Mouse (Mus musculus) forebrain, embryonic 15.5 days (tissue): Measurements from ENCODE around the gene Zwilch. TPM values are rescaled to one million over a fixed set of nuclear protein-coding genes. Genes with fewer than 3 reads are reported as not detected.
A peak's percentile ranks its signal among the peaks of the same experiment; 100 is the strongest.
"Not testable (repeated sequence)": the region's sequence is repeated elsewhere in the genome, so short reads cannot be mapped to it uniquely, and the experiment has no call there.

Experiments
- ATAC-seq: fragments of 200-750 bp; cut with Nextera tagmentation; replicated peaks from 2 replicates; pipeline ENCODE4 v1.8.0; 2017; ENCODE audit warnings: mild to moderate bottlenecking, moderate TSS enrichment, moderate library complexity
- H3K27ac ChIP-seq: fragments of 300-500 bp; sonication (generic); replicated peaks from 2 replicates; pipeline ENCODE4 v1.5.1; 2015; ENCODE audit warnings: mild to moderate bottlenecking, inconsistent platforms
- H3K27me3 ChIP-seq: fragments of 300-500 bp; sonication (generic); 2 replicates; pipeline ENCODE4 v1.6.1; 2015; ENCODE audit warnings: inconsistent platforms
- H3K36me3 ChIP-seq: fragments of 300-500 bp; sonication (generic); 2 replicates; pipeline ENCODE4 v1.6.1; 2015; ENCODE audit warnings: mild to moderate bottlenecking, inconsistent platforms
- H3K4me1 ChIP-seq: fragments of 300-500 bp; sonication (generic); 2 replicates; pipeline ENCODE4 v1.6.1; 2015; ENCODE audit warnings: inconsistent platforms
- H3K4me2 ChIP-seq: fragments of 300-500 bp; sonication (generic); replicated peaks from 2 replicates; pipeline ENCODE4 v1.6.1; 2015; ENCODE audit warnings: mild to moderate bottlenecking, inconsistent platforms
- H3K4me3 ChIP-seq: fragments of 300-500 bp; sonication (generic); 2 replicates; pipeline ENCODE4 v1.5.1; 2015; ENCODE audit warnings: mild to moderate bottlenecking, inconsistent platforms
- H3K9ac ChIP-seq: fragments of 300-500 bp; sonication (generic); replicated peaks from 2 replicates; pipeline ENCODE4 v1.6.1; 2015; ENCODE audit warnings: mild to moderate bottlenecking, inconsistent platforms
- H3K9me3 ChIP-seq: fragments of 300-500 bp; sonication (generic); 2 replicates; pipeline ENCODE4 v1.6.1; 2016; ENCODE audit warnings: inconsistent platforms
- WGBS: fragments of 180-500 bp; shearing (Covaris S2); methylation state at CpG from one replicate; pipeline ENCODE4 v1.1.7; 2015; ENCODE audit warnings: mixed read lengths; 5-methylcytosine and 5-hydroxymethylcytosine counted together
- polyA plus RNA-seq: library from polyadenylated mRNA; unstranded; fragments of >200 nt; fragmentation: Nextera tagmentation; extraction: Ambion mirVana; gene quantifications from 2 replicates; pipeline ENCODE4 v1.2.1, GENCODE M21; 2015

Zwilch gene
- polyA plus RNA-seq, 1 experiment from 2014 or later, result 8.8 TPM

DNA sequence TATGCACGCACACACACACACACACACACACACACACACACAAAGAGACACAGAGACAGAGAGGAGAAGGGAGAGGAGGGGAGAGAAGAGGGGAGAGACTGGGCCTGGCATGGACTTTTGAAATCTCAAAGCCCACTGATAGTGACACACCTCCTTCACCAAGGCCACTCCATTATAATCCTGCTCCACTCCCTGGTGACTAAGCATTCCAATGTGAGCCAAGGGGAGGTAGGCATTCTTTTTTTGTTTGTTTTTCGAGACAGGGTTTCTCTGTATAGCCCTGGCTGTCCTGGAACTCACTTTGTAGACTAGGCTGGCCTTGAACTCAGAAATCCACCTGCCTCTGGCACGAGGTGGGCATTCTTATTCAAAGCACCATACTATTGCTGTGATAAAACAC, 48.1 kb downstream of the Zwilch start:
- H3K9ac ChIP-seq, H3K4me1 ChIP-seq, ATAC-seq, H3K4me2 ChIP-seq, H3K27me3 ChIP-seq, H3K9me3 ChIP-seq, H3K36me3 ChIP-seq, H3K4me3 ChIP-seq, H3K27ac ChIP-seq: not testable (repeated sequence)
- WGBS, result 56% methylated on average over 3 of the region's 3 CpGs

DNA sequence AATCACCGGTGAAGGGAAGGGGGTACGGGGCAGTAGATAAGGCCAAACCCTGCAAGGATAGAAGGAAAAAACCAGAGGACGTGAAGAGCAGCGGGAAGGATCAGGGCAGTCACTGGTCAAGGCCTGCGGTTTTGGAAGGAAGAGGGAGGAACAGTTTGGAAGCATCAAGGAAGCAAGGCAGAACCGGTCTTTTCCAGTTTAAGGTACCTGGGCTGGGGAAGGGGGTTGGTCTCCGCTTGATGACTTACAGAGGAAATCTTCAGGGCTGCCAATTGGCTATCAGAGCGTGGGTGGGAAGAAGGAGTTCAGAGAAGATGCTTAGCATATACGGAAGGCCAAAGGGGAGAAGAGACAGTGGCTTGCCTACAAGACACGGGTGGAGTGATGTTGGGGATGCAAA, 50.3 kb downstream of the Zwilch start:
- Histone ChIP-seq H3K4me1 (no peaks in the 10 kb centered on the region), H3K4me3 (no peak overlapping the region), H3K27me3 (no peaks in the 10 kb centered on the region), H3K36me3 (no peaks in the 10 kb centered on the region), H3K27ac (no peak overlapping the region), H3K9me3 (no peaks in the 10 kb centered on the region), H3K9ac (no peak overlapping the region), H3K4me2 (no peak overlapping the region)
- 91% methylated on average over 10 of the region's 10 CpGs for WGBS
- no peak for ATAC-seq

DNA sequence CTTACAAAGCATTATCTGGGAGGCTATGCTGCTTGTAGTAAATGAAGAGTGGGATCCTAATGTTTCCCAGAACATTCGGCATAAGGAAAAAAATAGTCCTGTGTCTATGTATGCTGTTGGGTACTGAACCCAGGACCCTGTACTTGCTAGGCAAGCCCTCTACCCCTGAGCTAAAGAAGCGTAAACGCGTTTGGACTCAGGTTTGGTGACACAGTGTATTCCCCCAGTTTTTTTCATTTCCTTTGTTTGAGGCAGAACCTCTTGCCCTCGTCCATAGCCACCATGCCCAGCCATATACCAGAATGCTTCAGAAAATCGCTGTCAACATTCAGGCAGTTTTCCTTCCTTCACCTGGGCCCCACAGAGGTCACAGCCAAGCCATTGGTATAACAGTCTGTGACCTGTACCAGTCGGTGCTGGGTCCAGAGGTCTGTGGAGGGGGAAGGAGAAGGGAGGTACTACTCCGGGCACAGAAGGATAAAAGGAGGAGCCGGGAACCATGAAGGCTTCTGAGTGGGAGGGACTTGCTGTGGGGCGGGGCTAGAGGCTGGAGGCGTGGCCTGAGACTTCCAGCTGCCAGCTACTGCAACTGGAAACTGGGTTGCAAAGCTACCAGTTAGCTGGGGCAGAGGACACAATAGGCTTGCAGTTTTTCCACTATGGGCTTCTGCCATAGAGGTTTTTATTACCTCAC, 52.2 kb downstream of the Zwilch start:
- no peak overlapping the region for H3K27ac ChIP-seq
- 46% methylated on average over 11 of the region's 11 CpGs for WGBS
- H3K9ac ChIP-seq, result no peak overlapping the region
- H3K4me2 ChIP-seq, result no peak overlapping the region
- H3K27me3 ChIP-seq, result no peaks in the 10 kb centered on the region
- no peaks in the 10 kb centered on the region for H3K4me1 ChIP-seq
- H3K36me3 ChIP-seq, result no peaks in the 10 kb centered on the region
- no peaks in the 10 kb centered on the region for H3K9me3 ChIP-seq
- H3K4me3 ChIP-seq, result no peak overlapping the region
- ATAC-seq, result no peak

DNA sequence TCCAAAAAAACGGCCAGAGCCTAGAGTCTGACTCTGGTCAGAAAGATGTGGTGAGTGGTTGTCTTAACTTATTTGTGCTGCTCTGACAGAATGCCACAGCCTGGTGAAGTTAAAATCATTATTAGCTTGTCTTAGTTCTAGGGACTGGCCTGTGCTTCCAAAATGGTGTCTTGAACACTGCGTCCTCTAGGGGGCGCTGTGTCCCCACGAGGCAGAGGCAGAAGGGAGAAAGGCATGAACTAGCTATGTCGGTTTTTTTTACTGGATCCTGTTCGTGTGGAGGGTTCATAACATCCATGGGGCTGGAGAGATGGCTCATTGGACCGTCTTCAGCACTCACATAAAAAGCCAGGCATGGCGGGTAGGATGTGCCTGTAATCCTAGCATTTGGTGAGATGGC, 53.0 kb downstream of the Zwilch start:
- WGBS, result 31% methylated on average over 8 of the region's 8 CpGs
- Histone ChIP-seq H3K36me3 (no peaks in the 10 kb centered on the region), H3K9me3 (no peaks in the 10 kb centered on the region), H3K4me1 (no peaks in the 10 kb centered on the region), H3K4me3 (no peak overlapping the region), H3K27me3 (no peaks in the 10 kb centered on the region), H3K27ac (no peak overlapping the region), H3K4me2 (no peak overlapping the region), H3K9ac (no peak overlapping the region)
- no peak for ATAC-seq

DNA sequence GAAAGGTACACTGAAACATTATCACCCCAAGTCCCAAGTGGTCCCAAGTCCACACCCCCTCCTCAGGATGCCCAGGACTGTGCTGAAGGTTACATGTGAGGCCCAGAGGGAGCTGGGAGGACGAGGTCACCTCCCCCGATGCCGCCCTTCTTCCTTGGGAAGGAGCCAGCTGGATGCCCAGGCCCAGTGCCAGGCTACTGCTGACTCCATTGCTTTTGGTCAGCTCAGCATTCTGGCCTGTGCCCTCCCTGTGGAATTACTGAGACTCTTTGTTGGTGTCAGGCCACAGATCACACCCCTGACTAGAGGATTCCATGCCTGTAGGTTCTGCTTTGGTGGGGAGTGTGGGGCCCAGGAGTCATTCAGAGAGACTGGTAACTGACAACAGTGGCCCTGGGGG, 56.0 kb downstream of the Zwilch start, which contains the start of gene Lctl:
TSS of gene Lctl (plus strand) at position 272 of the 400 bp plus-strand sequence.
- Histone ChIP-seq H3K4me3 (no peak within 1 kb of the TSS), H3K4me2 (no peak within 1 kb of the TSS), H3K9ac (no peak within 1 kb of the TSS), H3K36me3 (no peaks in the 10 kb centered on the region), H3K4me1 (no peaks in the 10 kb centered on the region), H3K27me3 (no peaks in the 10 kb centered on the region), H3K9me3 (no peaks in the 10 kb centered on the region), H3K27ac (no peak within 1 kb of the TSS)
- WGBS, result 67% methylated on average over 3 of the region's 3 CpGs
- no peak for ATAC-seq

DNA sequence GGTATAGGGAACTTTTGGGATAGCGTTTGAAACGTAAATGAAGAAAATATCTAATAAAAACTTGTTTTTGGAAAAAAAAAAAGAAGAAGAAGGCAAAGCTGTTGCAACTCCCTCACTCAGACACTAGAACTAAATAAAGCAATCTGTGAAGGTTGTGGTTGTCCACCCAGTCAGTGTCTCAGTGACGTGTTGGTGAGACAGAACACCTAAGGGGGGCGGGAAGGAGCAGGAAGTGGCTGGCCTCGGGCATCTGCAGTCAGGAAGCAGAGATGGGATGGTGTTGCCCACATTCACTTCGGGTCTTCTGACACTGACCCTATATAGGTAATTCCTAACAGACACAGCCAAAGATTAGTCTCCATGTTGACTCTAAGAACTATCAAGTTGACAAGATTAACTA, 57.1 kb downstream of the Zwilch start:
- Histone ChIP-seq H3K4me3 (no peak overlapping the region), H3K27ac (no peak overlapping the region), H3K9ac (no peak overlapping the region), H3K27me3 (no peaks in the 10 kb centered on the region), H3K4me2 (no peak overlapping the region), H3K36me3 (no peaks in the 10 kb centered on the region), H3K9me3 (no peaks in the 10 kb centered on the region), H3K4me1 (no peaks in the 10 kb centered on the region)
- no peak for ATAC-seq
- WGBS, result 90% methylated on average over 6 of the region's 6 CpGs

DNA sequence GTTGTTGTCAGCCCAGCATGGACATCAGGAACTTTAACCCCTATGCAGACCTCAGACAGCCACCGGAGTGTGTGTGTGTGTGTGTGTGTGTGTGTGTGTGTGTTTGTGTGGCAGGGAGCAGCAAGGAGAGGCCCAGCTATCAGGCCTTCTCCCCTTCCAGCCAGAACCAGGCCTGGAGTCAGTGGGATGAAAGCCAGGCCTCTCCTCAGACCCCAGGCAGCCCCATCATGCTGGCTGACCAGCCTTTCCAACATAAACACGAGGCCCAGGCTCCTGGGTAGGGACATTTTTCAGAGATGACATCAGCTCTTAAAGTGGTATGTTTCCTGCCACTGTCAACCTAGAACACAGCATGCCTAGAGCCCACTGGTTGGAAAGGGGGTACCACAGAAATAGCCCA, 58.3 kb downstream of the Zwilch start:
- Histone ChIP-seq H3K4me1 (no peaks in the 10 kb centered on the region), H3K9me3 (no peaks in the 10 kb centered on the region), H3K9ac (no peak overlapping the region), H3K27me3 (no peaks in the 10 kb centered on the region), H3K4me3 (no peak overlapping the region), H3K27ac (no peak overlapping the region), H3K36me3 (no peaks in the 10 kb centered on the region), H3K4me2 (no peak overlapping the region)
- WGBS, result 53% methylated on average over 2 of the region's 2 CpGs
- no peak for ATAC-seq

DNA sequence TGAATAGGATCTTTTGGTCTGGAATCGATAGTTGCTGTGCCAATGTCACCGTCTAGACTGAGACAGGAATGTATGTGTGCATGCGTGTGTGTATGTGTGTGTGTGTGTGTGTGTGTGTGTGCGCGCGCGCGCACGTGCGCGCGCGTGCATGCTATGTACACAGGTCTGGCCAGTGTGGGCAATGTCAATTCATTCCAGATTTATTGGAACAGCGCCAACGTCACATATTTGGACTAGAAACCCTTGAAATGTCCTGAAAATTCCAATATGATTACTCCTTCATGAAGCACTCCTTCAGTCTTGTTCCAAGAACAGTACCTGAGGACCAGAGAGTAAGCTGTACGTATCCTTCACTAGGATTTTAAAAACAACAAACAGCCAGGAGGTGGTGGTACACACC, 62.4 kb downstream of the Zwilch start:
- no peaks in the 10 kb centered on the region for H3K36me3 ChIP-seq
- no peaks in the 10 kb centered on the region for H3K4me1 ChIP-seq
- H3K9me3 ChIP-seq, result no peaks in the 10 kb centered on the region
- no peak overlapping the region for H3K27ac ChIP-seq
- H3K4me3 ChIP-seq, result no peak overlapping the region
- H3K4me2 ChIP-seq, result no peak overlapping the region
- no peak overlapping the region for H3K9ac ChIP-seq
- no peak for ATAC-seq
- H3K27me3 ChIP-seq, result no peaks in the 10 kb centered on the region
- 95% methylated on average over 16 of the region's 16 CpGs for WGBS

DNA sequence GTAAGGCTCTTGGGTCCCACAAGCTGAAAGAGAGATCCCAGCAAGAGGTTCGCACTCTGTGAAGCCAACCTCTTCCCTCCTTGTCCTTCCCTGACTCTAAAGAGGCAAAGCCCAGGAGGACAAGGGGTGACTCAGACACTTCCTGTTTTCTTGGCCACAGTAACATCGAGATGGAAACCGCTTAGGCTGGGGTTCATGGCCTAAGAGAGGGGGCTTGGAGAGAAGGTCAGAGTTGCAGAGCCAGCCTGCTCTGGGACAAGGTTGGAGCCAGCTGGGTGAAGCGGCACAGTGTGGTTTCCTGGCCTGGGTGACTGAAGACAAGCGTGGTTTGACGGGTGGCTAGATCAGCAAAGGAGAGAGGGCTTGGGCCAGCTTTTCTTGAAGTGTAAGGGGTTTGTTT, 67.6 kb downstream of the Zwilch start:
- ATAC-seq, result no peak
- H3K9ac ChIP-seq, result no peak overlapping the region
- WGBS, result 87% methylated on average over 6 of the region's 6 CpGs

DNA sequence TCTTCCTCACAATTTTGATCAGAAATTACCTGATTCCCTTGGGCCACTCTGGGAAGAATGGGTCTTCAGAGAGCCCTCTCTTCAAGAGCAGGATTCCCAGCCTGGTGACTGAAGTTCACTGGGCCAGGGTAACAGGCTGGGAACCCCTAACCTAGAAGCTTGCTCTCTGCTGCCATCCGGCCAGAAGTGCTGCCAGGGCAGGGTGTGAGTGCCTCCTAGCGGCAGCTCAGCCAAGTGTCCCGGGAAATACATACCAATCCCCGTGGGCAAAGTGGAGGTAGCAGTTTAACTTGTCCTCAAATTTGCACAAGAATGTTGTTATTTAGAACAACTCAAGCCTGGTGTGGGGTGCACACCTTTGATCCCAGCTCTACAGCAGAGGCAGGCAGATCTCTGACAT, 72.5 kb downstream of the Zwilch start:
- H3K9ac ChIP-seq, result no peak overlapping the region
- H3K27ac ChIP-seq, result no peak overlapping the region
- H3K4me1 ChIP-seq, result no peaks in the 10 kb centered on the region
- no peaks in the 10 kb centered on the region for H3K27me3 ChIP-seq
- no peak overlapping the region for H3K4me2 ChIP-seq
- H3K9me3 ChIP-seq, result no peaks in the 10 kb centered on the region
- no peak overlapping the region for H3K4me3 ChIP-seq
- under 1% methylated on average over 4 of the region's 4 CpGs for WGBS
- ATAC-seq, result no peak
- H3K36me3 ChIP-seq, result no peaks in the 10 kb centered on the region

More for the DNA sequence above, 67.6 kb downstream of the Zwilch start:
- H3K27ac ChIP-seq, result no peak overlapping the region
- H3K4me2 ChIP-seq, result no peak overlapping the region
- H3K9me3 ChIP-seq, result no peaks in the 10 kb centered on the region
- H3K4me1 ChIP-seq, result no peaks in the 10 kb centered on the region
- H3K36me3 ChIP-seq, result no peaks in the 10 kb centered on the region
- H3K4me3 ChIP-seq, result no peak overlapping the region
- H3K27me3 ChIP-seq, result no peaks in the 10 kb centered on the region

DNA sequence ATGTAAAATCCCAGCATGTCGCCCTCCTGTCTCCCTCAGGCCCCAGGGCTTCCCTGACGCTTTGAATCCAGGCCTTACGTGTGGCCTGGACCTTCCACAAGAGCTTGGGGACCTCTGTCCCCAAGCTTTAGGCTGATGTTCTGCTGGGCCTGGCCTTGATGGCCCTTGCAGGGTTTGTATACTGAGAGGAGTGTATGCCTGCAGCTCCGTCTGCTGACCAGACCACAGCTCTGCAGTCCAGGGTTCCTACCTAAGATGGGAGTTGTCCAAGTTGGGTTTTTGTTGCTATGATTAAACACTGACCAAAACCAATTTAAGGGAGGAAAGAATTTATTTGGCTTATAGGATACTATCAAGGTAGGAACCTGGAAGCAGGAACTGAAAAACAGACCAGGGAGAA, 74.6 kb downstream of the Zwilch start:
- no peak overlapping the region for H3K4me3 ChIP-seq
- H3K9me3 ChIP-seq, result no peaks in the 10 kb centered on the region
- H3K36me3 ChIP-seq, result no peaks in the 10 kb centered on the region
- WGBS, result 78% methylated on average over 4 of the region's 4 CpGs
- H3K4me2 ChIP-seq, result no peak overlapping the region
- H3K9ac ChIP-seq, result no peak overlapping the region
- no peaks in the 10 kb centered on the region for H3K27me3 ChIP-seq
- peaks cover 12% of the 10 kb centered on the region for H3K4me1 ChIP-seq
- ATAC-seq, result no peak
- H3K27ac ChIP-seq, result no peak overlapping the region

DNA sequence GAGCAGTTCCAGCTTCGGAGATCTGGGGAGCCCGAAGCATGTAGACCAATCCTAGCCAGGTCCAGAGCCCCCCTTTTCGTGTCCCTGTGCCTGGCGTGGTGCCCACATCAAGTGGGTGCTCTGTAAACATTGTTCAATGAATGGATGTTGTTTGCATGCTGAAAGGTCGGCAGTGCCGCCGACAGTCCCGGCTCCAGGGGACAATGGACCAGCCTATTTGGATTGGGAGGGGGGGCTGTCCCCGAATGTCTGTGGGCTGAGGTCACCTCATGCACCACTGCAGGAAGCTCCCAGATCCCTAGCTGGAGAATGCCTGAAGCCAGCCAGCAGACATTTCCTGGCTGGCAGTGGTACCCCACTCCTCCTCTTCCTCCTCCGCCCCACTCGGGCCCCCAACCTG, 78.8 kb downstream of the Zwilch start:
- no peak overlapping the region for H3K4me2 ChIP-seq
- H3K9me3 ChIP-seq, result no peaks in the 10 kb centered on the region
- peaks cover 12% of the 10 kb centered on the region for H3K4me1 ChIP-seq
- no peak overlapping the region for H3K27ac ChIP-seq
- H3K9ac ChIP-seq, result no peak overlapping the region
- no peaks in the 10 kb centered on the region for H3K36me3 ChIP-seq
- no peak for ATAC-seq
- 24% methylated on average over 11 of the region's 11 CpGs for WGBS
- no peaks in the 10 kb centered on the region for H3K27me3 ChIP-seq
- H3K4me3 ChIP-seq, result no peak overlapping the region

DNA sequence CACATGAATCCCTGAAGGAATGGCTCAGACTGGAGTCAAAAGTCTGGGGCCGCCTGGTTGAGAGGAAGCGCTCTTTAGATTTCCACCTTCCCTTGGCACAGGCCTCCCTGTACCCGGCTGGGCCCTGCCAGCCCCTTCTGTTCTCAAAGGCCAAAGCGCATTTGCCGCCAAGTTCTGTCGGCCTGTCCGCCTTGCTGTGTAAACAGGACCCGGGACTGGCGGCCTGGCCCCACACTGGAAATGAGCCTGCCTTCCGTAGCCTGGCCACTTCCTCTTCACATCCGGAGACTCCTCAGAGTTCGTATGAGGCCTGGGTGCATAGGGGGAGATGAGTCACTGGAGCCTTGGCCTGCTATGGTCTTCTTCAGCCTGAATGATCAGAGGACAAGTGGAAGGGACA, 83.9 kb downstream of the Zwilch start:
- Histone ChIP-seq H3K4me3 (no peak overlapping the region), H3K9me3 (no peaks in the 10 kb centered on the region), H3K27ac (0 out of 2 replicates have a peak overlapping the region, but pooled peaks have one; percentile 6), H3K27me3 (no peaks in the 10 kb centered on the region), H3K4me1 (peaks cover 17% of the 10 kb centered on the region), H3K36me3 (no peaks in the 10 kb centered on the region), H3K4me2 (no peak overlapping the region), H3K9ac (no peak overlapping the region)
- ATAC-seq, result no peak
- WGBS, result 72% methylated on average over 12 of the region's 12 CpGs
